9 mouse cellular contexts compared by ENCODE assay signal in genomic region chr2:180120292-180120761, GRCm38 (mm10). TPM values are rescaled to one million over a fixed set of nuclear protein-coding genes. Genes with fewer than 3 reads are reported as not detected.
DNase-seq lines count a peak whose midpoint lies in the region; ATAC-seq and TF ChIP-seq lines count a peak whose summit lies in the region.
"Had no signal": no experiment of that assay in that cellular context is flagged by ENCODE, and none has a peak within 500 bp of the region (broad histone marks: within the 10 kb centered on the region; RNA-seq: fewer than 3 reads in every experiment).

No protein-coding gene starts in this region.

- WGBS in heart, embryonic 16.5 days: 44% methylated on average over 5 of the region's 5 CpGs
- WGBS in bone marrow, adult 2 months: 3% methylated on average over 5 of the region's 5 CpGs
- WGBS in hindbrain, postnatal 0 days: 59% methylated on average over 5 of the region's 5 CpGs
- WGBS in midbrain, embryonic 14.5 days: 75% methylated on average over 5 of the region's 5 CpGs

- DNase-seq in heart, postnatal 36 days: no peak
- no peak for DNase-seq in hindbrain, postnatal 0 days (ENCODE audit: low spot score)
- no peak for DNase-seq in midbrain, embryonic 14.5 days
- no peak for DNase-seq in frontal cortex, postnatal 36 days (ENCODE audit: low spot score in 2 of 2)
- no peak for DNase-seq in cerebellum, adult 11 months
- no peak for DNase-seq in urinary bladder, postnatal 10 days (ENCODE audit: low spot score)
- DNase-seq: kidney, postnatal 14 days had no signal

- peaks cover 28% of the 10 kb centered on the region for H3K4me1 ChIP-seq in heart, embryonic 16.5 days (ENCODE audit: control insufficient read depth, insufficient read depth, low read length)
- H3K4me1 ChIP-seq in bone marrow, adult 2 months (ENCODE audit: control insufficient read depth, insufficient read depth, low read length): peaks cover 4% of the 10 kb centered on the region; the same call in 1 of the 2 replicates
- H3K4me1 ChIP-seq in hindbrain, postnatal 0 days (ENCODE audit: insufficient read depth, low read length): peaks cover 28% of the 10 kb centered on the region
- H3K4me1 ChIP-seq in midbrain, embryonic 14.5 days (ENCODE audit: control insufficient read depth, insufficient read depth, low read length): peaks cover 41% of the 10 kb centered on the region

- intact Hi-C loops in heart, postnatal 36 days (cut with DNase I): no loop called here

- no peaks in the 10 kb centered on the region for H3K27me3 ChIP-seq in heart, embryonic 16.5 days (ENCODE audit: control insufficient read depth, insufficient read depth, low read length)
- no peaks in the 10 kb centered on the region for H3K27me3 ChIP-seq in hindbrain, postnatal 0 days (ENCODE audit: insufficient read depth, low read length)
- H3K27me3 ChIP-seq in midbrain, embryonic 14.5 days (ENCODE audit: control insufficient read depth, insufficient read depth, low read length): no peaks in the 10 kb centered on the region

- H3K4me2 ChIP-seq in heart, embryonic 16.5 days (ENCODE audit: low read depth, low read length): peak overlapping the region; percentile 83
- peak overlapping the region; percentile 79 for H3K4me2 ChIP-seq in hindbrain, postnatal 0 days (ENCODE audit: low read depth, low read length)
- peak overlapping the region; percentile 95 for H3K4me2 ChIP-seq in midbrain, embryonic 14.5 days (ENCODE audit: low read length)

- peak overlapping the region; percentile 82 for H3K4me3 ChIP-seq in heart, embryonic 16.5 days (ENCODE audit: low read length)
- H3K4me3 ChIP-seq in bone marrow, adult 2 months (replicated peaks; ENCODE audit: control insufficient read depth, low read depth, low read length): peak overlapping the region; percentile 63
- peak overlapping the region; percentile 81 for H3K4me3 ChIP-seq in hindbrain, postnatal 0 days (ENCODE audit: low read length)
- H3K4me3 ChIP-seq in midbrain, embryonic 14.5 days (replicated peaks; ENCODE audit: low read depth, low read length): peak overlapping the region; percentile 85

- no peak for TF ChIP-seq CTCF in bone marrow, adult 2 months (IDR thresholded peaks at IDR 0.05; ENCODE audit: control insufficient read depth, insufficient read depth, low read length)
- no peak for TF ChIP-seq CTCF in hindbrain, postnatal 0 days (IDR thresholded peaks at IDR 0.05; ENCODE audit: low read depth)

- H3K36me3 ChIP-seq in heart, embryonic 16.5 days (ENCODE audit: control insufficient read depth, insufficient read depth): no peaks in the 10 kb centered on the region
- H3K36me3 ChIP-seq in hindbrain, postnatal 0 days (ENCODE audit: insufficient read depth, low read length): peaks cover 4% of the 10 kb centered on the region; the same call in 1 of the 2 replicates
- 0 out of 2 replicates have a peak, but pooled peaks cover 4% of the 10 kb centered on the region for H3K36me3 ChIP-seq in midbrain, embryonic 14.5 days (ENCODE audit: control insufficient read depth, insufficient read depth, low read length)

- no peak for TF ChIP-seq POLR2A in bone marrow, adult 2 months (IDR thresholded peaks at IDR 0.05; ENCODE audit: borderline replicate concordance, control insufficient read depth, low read depth, low read length)

- no peak overlapping the region for H3K27ac ChIP-seq in heart, embryonic 16.5 days (ENCODE audit: low read length)
- peak overlapping the region; percentile 90; the same call in 1 of the 2 replicates for H3K27ac ChIP-seq in bone marrow, adult 2 months (ENCODE audit: control insufficient read depth, insufficient read depth, low read depth, low read length, poor library complexity)
- no peak overlapping the region; the same call in 1 of the 2 replicates for H3K27ac ChIP-seq in hindbrain, postnatal 0 days
- no peak overlapping the region for H3K27ac ChIP-seq in midbrain, embryonic 14.5 days (replicated peaks; ENCODE audit: low read depth, low read length)

- peak overlapping the region; percentile 84 for H3K9ac ChIP-seq in heart, embryonic 16.5 days (ENCODE audit: low read length)
- 0 out of 2 replicates have a peak overlapping the region, but pooled peaks have one; percentile 79 for H3K9ac ChIP-seq in hindbrain, postnatal 0 days (replicated peaks; ENCODE audit: low read length)
- H3K9ac ChIP-seq in midbrain, embryonic 14.5 days (replicated peaks; ENCODE audit: low read length): peak overlapping the region; percentile 83

- no peaks in the 10 kb centered on the region for H3K9me3 ChIP-seq in heart, embryonic 16.5 days (replicated peaks; ENCODE audit: control insufficient read depth, low read length)
- no peaks in the 10 kb centered on the region for H3K9me3 ChIP-seq in hindbrain, postnatal 0 days (ENCODE audit: low read length)
- no peaks in the 10 kb centered on the region for H3K9me3 ChIP-seq in midbrain, embryonic 14.5 days (ENCODE audit: control insufficient read depth, low read length)

- ATAC-seq in heart, embryonic 16.5 days (replicated peaks; ENCODE audit: extremely low read depth, insufficient read depth, low FRiP score): no peak
- no peak for ATAC-seq in hindbrain, postnatal 0 days
- ATAC-seq in midbrain, embryonic 14.5 days (ENCODE audit: low FRiP score, low TSS enrichment): no peak

RNA-seq across cellular contexts. Expression of gene Osbpl2, which starts 1.2 kb away (rescaled TPM):
- polyA plus RNA-seq in heart, embryonic 16.5 days (2015; fragmentation: Nextera tagmentation; extraction: Ambion mirVana): 35.0 TPM in 2 replicates
- 10 to 100 TPM; 36.0 to 36.2 TPM for total RNA-seq in heart, postnatal 36 days (2021)
- polyA plus RNA-seq in bone marrow, adult 2 months (2011; ENCODE audit: insufficient read depth, insufficient read length, low replicate concordance, missing spikeins): 10.2 and 14.2 TPM in 2 replicates
- total RNA-seq in hindbrain, postnatal 0 days (2014; rRNA removed): 39.2 and 44.0 TPM in 2 replicates
- 56.0 and 57.9 TPM in 2 replicates for polyA plus RNA-seq in hindbrain, postnatal 0 days (2015; fragmentation: Nextera tagmentation; extraction: Ambion mirVana)
- 67.2 and 76.6 TPM in 2 replicates for polyA plus RNA-seq in midbrain, embryonic 14.5 days (2014; fragmentation: Nextera tagmentation; extraction: Ambion mirVana)

RNA-seq across cellular contexts. Expression of gene Hrh3, which starts 16.0 kb away (rescaled TPM):
- polyA plus RNA-seq in heart, embryonic 16.5 days (2015; fragmentation: Nextera tagmentation; extraction: Ambion mirVana): 0.20 TPM in 1 of 2 replicates, not detected in the other
- total RNA-seq in heart, postnatal 36 days (2021): under 1 TPM in 1 of 2 experiments, not detected in 1; 0.19 TPM
- not detected in 2 replicates for polyA plus RNA-seq in bone marrow, adult 2 months (2011; ENCODE audit: insufficient read depth, insufficient read length, low replicate concordance, missing spikeins)
- total RNA-seq in hindbrain, postnatal 0 days (2014; rRNA removed): 5.9 and 11.4 TPM in 2 replicates
- 3.4 and 3.6 TPM in 2 replicates for polyA plus RNA-seq in hindbrain, postnatal 0 days (2015; fragmentation: Nextera tagmentation; extraction: Ambion mirVana)
- 2.7 and 3.8 TPM in 2 replicates for polyA plus RNA-seq in midbrain, embryonic 14.5 days (2014; fragmentation: Nextera tagmentation; extraction: Ambion mirVana)

RNA-seq across cellular contexts. Expression of gene Mtg2, which starts 49.9 kb away (rescaled TPM):
- polyA plus RNA-seq in heart, embryonic 16.5 days (2015; fragmentation: Nextera tagmentation; extraction: Ambion mirVana): 30.2 and 30.8 TPM in 2 replicates
- total RNA-seq in heart, postnatal 36 days (2021): 10 to 100 TPM; 27.1 to 30.0 TPM
- polyA plus RNA-seq in bone marrow, adult 2 months (2011; ENCODE audit: insufficient read depth, insufficient read length, low replicate concordance, missing spikeins): 3.5 and 8.2 TPM in 2 replicates
- total RNA-seq in hindbrain, postnatal 0 days (2014; rRNA removed): 17.2 and 17.3 TPM in 2 replicates
- 23.3 and 23.9 TPM in 2 replicates for polyA plus RNA-seq in hindbrain, postnatal 0 days (2015; fragmentation: Nextera tagmentation; extraction: Ambion mirVana)
- polyA plus RNA-seq in midbrain, embryonic 14.5 days (2014; fragmentation: Nextera tagmentation; extraction: Ambion mirVana): 32.2 and 35.4 TPM in 2 replicates

RNA-seq across cellular contexts. Expression of gene Adrm1, which starts 51.0 kb away (rescaled TPM):
- 133 and 148 TPM in 2 replicates for polyA plus RNA-seq in heart, embryonic 16.5 days (2015; fragmentation: Nextera tagmentation; extraction: Ambion mirVana)
- total RNA-seq in heart, postnatal 36 days (2021): 10 to 100 TPM; 86.6 to 89.7 TPM
- 45.5 and 50.2 TPM in 2 replicates for polyA plus RNA-seq in bone marrow, adult 2 months (2011; ENCODE audit: insufficient read depth, insufficient read length, low replicate concordance, missing spikeins)
- 107 and 119 TPM in 2 replicates for total RNA-seq in hindbrain, postnatal 0 days (2014; rRNA removed)
- 207 and 210 TPM in 2 replicates for polyA plus RNA-seq in hindbrain, postnatal 0 days (2015; fragmentation: Nextera tagmentation; extraction: Ambion mirVana)
- polyA plus RNA-seq in midbrain, embryonic 14.5 days (2014; fragmentation: Nextera tagmentation; extraction: Ambion mirVana): 158 and 179 TPM in 2 replicates
